ENCODE assay signal across 8 mouse cellular contexts in the genomic region with DNA sequence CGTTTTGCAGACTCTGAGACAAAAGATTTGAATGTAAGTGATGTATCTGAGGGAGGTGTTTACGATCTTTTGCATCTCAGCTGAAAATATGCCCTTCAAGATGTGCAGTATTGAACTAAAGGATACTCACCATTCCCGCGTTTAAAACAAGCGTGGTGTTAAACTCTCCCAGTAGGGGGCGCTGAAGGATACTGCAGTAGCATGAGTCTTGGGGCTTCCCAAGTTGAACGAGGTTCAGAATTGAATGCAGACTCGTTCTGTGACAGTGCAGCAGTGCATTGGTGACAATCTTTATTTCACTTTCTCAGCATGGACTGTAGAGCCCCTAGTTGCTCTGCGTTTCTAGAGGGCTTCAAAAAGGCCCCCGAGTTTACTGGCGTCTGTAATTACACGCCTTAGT. TPM values are rescaled to one million over a fixed set of nuclear protein-coding genes. Genes with fewer than 3 reads are reported as not detected.
DNase-seq lines count a peak whose midpoint lies in the region; ATAC-seq and TF ChIP-seq lines count a peak whose summit lies in the region.

No protein-coding gene starts in this region.

- WGBS in liver, adult 2 months: 18% methylated on average over 12 of the region's 12 CpGs
- WGBS in liver, embryonic 12.5 days (ENCODE audit: insufficient replicate concordance): 22% methylated on average over 12 of the region's 12 CpGs
- WGBS in intestine, embryonic 15.5 days: 23% methylated on average over 12 of the region's 12 CpGs
- 23% methylated on average over 12 of the region's 12 CpGs for WGBS in midbrain, embryonic 15.5 days

- intact Hi-C loops in left cerebral cortex, postnatal 10 days (cut with DNase I): loop anchor here (10.0 kb wide), 1 partner anchor 1750 kb away; no protein-coding TSS in a partner anchor

- no peak overlapping the region for H3K4me2 ChIP-seq in liver, embryonic 12.5 days
- H3K4me2 ChIP-seq in intestine, embryonic 15.5 days (replicated peaks): no peak overlapping the region
- no peak overlapping the region for H3K4me2 ChIP-seq in midbrain, embryonic 15.5 days

- no peaks in the 10 kb centered on the region; the same call in 1 of the 2 replicates for H3K4me1 ChIP-seq in liver, adult 2 months (ENCODE audit: control insufficient read depth, insufficient read depth, low read length)
- H3K4me1 ChIP-seq in liver, embryonic 12.5 days: no peaks in the 10 kb centered on the region
- H3K4me1 ChIP-seq in intestine, embryonic 15.5 days (replicated peaks): no peaks in the 10 kb centered on the region
- peaks cover 8% of the 10 kb centered on the region for H3K4me1 ChIP-seq in midbrain, embryonic 15.5 days

- no peaks in the 10 kb centered on the region for H3K9me3 ChIP-seq in liver, embryonic 12.5 days (replicated peaks)
- no peaks in the 10 kb centered on the region for H3K9me3 ChIP-seq in intestine, embryonic 15.5 days
- H3K9me3 ChIP-seq in midbrain, embryonic 15.5 days: no peaks in the 10 kb centered on the region

- H3K27ac ChIP-seq in liver, adult 2 months (replicated peaks; ENCODE audit: insufficient read depth, low read depth, low read length): no peak overlapping the region
- H3K27ac ChIP-seq in liver, embryonic 12.5 days: no peak overlapping the region
- H3K27ac ChIP-seq in intestine, embryonic 15.5 days: no peak overlapping the region
- no peak overlapping the region for H3K27ac ChIP-seq in midbrain, embryonic 15.5 days

- no peaks in the 10 kb centered on the region for H3K79me2 ChIP-seq in liver, adult 2 months (ENCODE audit: control insufficient read depth, insufficient read depth, low read length)

- no peak overlapping the region for H3K4me3 ChIP-seq in liver, adult 2 months (ENCODE audit: insufficient read depth, low read depth, low read length)
- no peak overlapping the region for H3K4me3 ChIP-seq in liver, embryonic 12.5 days
- H3K4me3 ChIP-seq in intestine, embryonic 15.5 days (replicated peaks): no peak overlapping the region
- no peak overlapping the region for H3K4me3 ChIP-seq in midbrain, embryonic 15.5 days

- no peak overlapping the region for H3K9ac ChIP-seq in liver, adult 2 months (ENCODE audit: low read depth, low read length)
- no peak overlapping the region for H3K9ac ChIP-seq in liver, embryonic 12.5 days
- no peak overlapping the region for H3K9ac ChIP-seq in intestine, embryonic 15.5 days
- H3K9ac ChIP-seq in midbrain, embryonic 15.5 days: no peak overlapping the region

- DNase-seq in liver, adult 2 months (ENCODE audit: extremely low read depth, low read depth, low spot score): peak; percentile 30
- DNase-seq in adrenal gland, adult 18-20 months (ENCODE audit: low spot score in 2 of 2): peak; percentile 45 to 57
- peak; percentile 88 for DNase-seq in embryo, embryonic 11 days
- DNase-seq in left cerebral cortex, postnatal 10 days (ENCODE audit: extremely low spot score in 1 of 2, low spot score in 2 of 2): peak; percentile 18 to 67
- DNase-seq in thymus, postnatal 0 days (ENCODE audit: low spot score): peak; percentile 67

- H3K27me3 ChIP-seq in liver, adult 2 months (ENCODE audit: control insufficient read depth, insufficient read depth, low read length): peaks cover 2% of the 10 kb centered on the region; the same call in 1 of the 2 replicates
- no peaks in the 10 kb centered on the region for H3K27me3 ChIP-seq in liver, embryonic 12.5 days (replicated peaks)
- H3K27me3 ChIP-seq in intestine, embryonic 15.5 days (replicated peaks): no peaks in the 10 kb centered on the region
- no peaks in the 10 kb centered on the region for H3K27me3 ChIP-seq in midbrain, embryonic 15.5 days (replicated peaks)

- TF ChIP-seq CTCF in liver, adult 2 months (IDR thresholded peaks at IDR 0.05; ENCODE audit: low read depth, low read length): peak; percentile 59

- no peaks in the 10 kb centered on the region for H3K36me3 ChIP-seq in liver, adult 2 months (ENCODE audit: control insufficient read depth, insufficient read depth, low read length)
- H3K36me3 ChIP-seq in liver, embryonic 12.5 days: no peaks in the 10 kb centered on the region
- no peaks in the 10 kb centered on the region for H3K36me3 ChIP-seq in intestine, embryonic 15.5 days
- H3K36me3 ChIP-seq in midbrain, embryonic 15.5 days (replicated peaks): no peaks in the 10 kb centered on the region

- no peak for ATAC-seq in liver, embryonic 12.5 days
- peak; percentile 58; the same call in 1 of the 2 replicates for ATAC-seq in intestine, embryonic 15.5 days
- ATAC-seq in midbrain, embryonic 15.5 days (replicated peaks): peak; percentile 40

- no peak for TF ChIP-seq POLR2A in liver, adult 2 months (IDR thresholded peaks at IDR 0.05; ENCODE audit: extremely low read depth, insufficient read depth, low read length)

RNA-seq across cellular contexts. Expression of a gene that starts 40.4 kb away (rescaled TPM):
- 7.2 and 9.3 TPM in 2 replicates for total RNA-seq in liver, adult 2 months (2014; rRNA removed)
- polyA plus RNA-seq in liver, adult 2 months (2012; rRNA removed): 1.2 and 1.5 TPM in 2 replicates
- 15.6 and 16.5 TPM in 2 replicates for polyA plus RNA-seq in liver, embryonic 12.5 days (2016; fragmentation: Nextera tagmentation; extraction: Ambion mirVana)
- 10 to 100 TPM; 21.8 to 30.2 TPM for total RNA-seq in adrenal gland, adult 18-20 months (2021)
- 19.1 and 20.2 TPM in 2 replicates for polyA plus RNA-seq in intestine, embryonic 15.5 days (2015; fragmentation: Nextera tagmentation; extraction: Ambion mirVana)
- total RNA-seq in left cerebral cortex, postnatal 10 days (2021): 10 to 100 TPM; 32.8 to 33.3 TPM
- polyA plus RNA-seq in midbrain, embryonic 15.5 days (2015; fragmentation: Nextera tagmentation; extraction: Ambion mirVana): 26.2 and 29.6 TPM in 2 replicates
- polyA plus RNA-seq in thymus, postnatal 0 days (2015; fragmentation: Nextera tagmentation; extraction: Ambion mirVana): 25.6 and 31.8 TPM in 2 replicates

Comparison
In these comparisons a context has a peak if more than half of its experiments do, and no peak if none do; other contexts are left out.
1. DNase-seq: peak in every context shown above with its lines; median percentile 88 in embryo, embryonic 11 days; 67 in thymus, postnatal 0 days; 51 in adrenal gland, adult 18-20 months; 42 in left cerebral cortex, postnatal 10 days; 30 in liver, adult 2 months.